Mouse (Mus musculus) CD4-positive helper T cell, adult 2 months (primary cell): ENCODE measurements around the gene Ftcd.

Experiments used
- DNase-seq: peaks from one replicate; pipeline ENCODE4 v3.0.0-alpha.2; 2012; ENCODE audit warnings: low read depth, missing footprints, low spot score

Ftcd gene

DNA sequence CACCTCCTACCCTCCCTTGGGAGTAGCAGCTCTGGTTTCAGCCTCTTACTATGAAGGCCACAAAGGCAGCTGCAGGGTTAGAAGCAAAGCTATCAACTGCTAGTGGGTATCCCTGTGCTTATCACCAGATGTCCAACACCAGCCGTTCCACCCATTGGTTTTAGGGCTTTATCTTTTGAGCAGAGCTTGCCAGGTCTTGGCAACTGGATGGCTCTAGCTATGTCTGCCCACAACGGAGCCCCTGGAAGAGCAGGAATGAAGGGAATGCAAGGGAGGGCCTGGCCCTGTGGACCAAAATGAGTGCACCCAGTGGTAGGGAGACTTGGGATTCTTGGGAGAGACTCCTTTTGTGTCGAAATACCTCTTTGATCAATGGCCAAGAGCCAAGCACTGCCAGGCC lies 27.2 kb downstream of the Ftcd start:
- DNase-seq: no peak

DNA sequence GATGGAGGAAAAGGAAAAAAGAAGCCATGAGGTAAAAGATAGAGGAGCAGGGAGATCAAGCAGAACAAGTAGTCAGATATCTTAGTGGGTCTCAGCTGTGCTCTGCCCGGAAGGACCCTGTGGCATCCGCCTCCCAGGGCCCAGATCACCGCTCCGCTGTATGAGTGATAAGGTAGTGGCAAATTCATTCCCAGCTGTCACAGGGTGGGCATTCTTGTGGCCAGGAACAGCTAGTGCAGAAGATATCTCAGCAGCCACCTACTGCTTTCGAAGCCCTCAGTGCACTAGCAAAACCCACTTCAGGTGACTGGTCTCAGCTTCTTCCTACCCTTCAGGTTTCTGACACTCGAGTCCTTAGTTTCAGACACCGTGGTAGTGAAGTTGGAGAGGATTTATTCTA lies 37.0 kb downstream of the Ftcd start:
- DNase-seq: no peak

DNA sequence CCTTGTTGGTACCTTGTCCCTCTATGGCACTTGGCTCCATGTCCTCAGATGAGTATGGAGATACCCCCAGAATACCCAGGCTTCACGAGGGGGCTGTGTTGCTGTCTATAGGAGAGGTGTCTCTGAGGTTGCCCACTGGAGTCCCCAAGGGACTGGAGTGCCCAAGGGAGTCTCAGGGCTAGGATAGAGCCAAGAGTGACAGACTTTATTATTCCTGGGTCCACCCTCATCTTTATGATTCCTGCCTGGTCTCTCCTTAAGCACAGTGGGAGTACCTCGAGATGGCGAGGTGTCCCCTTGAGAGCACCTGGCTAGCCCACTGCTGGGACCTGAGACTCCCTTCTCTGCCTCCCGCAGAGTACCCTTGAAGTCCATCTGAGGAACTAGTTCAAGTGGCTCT lies 47.0 kb downstream of the Ftcd start:
- DNase-seq: no peak

DNA sequence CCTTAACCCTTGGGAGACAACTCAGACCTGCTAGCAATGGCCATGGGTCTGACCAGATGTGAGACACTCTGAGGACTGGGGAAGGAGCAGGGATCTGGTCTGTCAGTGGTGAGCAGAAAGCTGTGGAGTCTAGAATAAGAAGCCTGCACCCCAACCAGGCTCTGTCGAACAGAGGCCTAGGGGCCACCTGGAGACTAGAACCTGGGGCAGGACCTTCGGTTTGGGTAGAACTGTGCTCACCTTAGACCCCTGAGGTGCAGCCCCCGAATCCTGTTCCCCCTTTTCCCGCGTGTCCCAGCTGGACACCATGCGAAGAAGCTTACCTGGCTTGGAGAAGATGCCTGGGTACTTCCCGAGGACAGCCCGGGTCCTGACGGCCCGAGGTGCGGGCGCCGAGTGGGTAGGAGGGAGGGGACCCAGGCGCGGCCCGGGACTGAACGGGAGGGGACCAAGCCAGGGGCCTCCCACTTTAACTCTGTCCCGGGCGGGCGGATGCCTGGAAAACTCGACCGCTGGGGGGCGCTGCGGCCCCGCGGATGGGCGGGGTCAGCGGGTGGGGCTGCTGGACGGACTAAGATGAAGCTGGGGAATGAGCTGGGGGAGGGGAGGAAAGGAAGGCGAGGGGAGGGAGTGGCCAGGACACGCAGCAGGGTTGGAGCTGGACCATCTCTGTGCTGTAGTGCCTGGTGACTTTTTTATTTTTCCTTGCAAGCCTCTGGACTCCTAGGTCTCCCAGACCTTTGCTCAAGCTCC lies 47.7 kb downstream of the Ftcd start, which contains the start of gene Col6a2:
Col6a2 (minus strand) TSS at position 703 of the 753 bp plus-strand sequence.
- peak; percentile 31 for DNase-seq

DNA sequence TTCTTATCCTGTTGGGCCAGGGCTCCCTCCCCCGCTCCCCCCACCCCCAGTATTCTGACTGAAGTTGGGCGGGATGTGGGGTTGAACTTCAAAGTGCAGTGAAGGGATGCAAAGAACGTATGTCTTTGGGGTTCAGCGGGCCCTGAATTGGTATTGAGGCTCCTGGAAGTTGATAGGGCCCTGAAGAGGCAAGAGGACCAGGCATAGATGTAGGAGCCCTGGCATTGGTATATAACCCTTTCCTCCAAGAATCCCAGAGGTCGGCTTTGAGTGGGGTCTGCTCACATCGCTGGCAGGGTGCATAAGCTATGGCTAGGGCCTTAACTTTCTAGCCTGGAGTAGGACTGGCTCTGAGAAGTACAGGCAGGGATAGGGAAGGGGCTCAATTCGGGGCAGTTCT lies 48.3 kb downstream of the Ftcd start:
- no peak for DNase-seq

DNA sequence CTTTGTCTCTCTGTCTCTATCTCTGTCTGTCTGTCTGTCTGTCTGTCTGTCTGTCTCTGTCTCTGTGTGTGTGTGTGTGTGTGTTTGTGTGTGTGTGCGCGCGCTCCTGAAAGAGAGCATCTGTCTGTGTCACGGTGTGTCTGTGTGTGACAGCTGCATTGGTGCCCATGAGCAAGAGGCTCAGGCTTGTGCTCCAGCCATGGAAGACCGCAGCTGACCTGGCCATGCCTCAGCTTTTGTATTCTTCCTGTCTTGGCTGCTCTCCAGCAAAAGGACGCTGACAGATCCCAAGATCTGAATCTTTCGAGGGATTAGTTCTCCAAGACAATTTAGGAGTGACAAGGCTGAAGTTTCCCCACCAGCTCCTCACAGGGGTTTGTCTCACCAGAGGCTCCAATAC lies 49.5 kb downstream of the Ftcd start:
- DNase-seq: no peak

DNA sequence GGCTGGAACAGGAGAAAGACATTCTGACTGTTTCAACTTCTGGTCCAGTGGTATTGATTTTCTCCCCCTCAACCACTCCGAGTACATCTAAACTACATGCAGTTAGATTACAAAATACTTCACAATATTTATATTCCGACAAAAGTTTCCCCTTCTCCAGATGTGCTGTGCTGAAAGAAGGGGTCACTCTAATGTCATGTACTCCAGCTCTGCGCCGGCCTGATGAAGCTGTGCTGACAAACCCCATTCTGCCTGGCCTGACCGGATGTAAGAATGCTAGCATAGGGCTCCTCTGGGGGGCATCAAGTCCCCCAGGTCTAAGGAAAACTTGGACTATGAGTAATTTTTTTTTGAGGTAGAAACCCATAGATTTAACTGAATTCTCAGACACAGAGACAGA lies 52.3 kb downstream of the Ftcd start:
- no peak for DNase-seq

DNA sequence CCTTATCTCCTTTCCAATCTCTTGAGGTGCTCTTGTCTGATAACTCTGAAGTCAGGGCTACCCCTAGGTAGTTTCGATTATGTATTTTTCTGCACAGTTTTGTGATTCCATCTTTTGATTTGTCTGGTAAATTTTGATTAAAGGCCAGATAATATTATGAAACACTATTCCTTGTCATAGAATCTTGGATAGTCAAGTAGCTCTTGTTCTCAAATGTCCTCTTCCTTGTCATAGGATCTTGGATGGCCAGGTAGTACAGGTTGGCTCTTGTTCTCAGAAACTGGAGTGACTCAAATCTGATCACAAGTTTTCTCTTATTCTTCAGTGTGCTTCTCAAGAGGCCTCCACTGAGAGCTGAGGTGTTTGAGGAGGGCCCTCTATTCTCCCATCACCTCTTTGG lies 55.2 kb downstream of the Ftcd start:
- DNase-seq: no peak

DNA sequence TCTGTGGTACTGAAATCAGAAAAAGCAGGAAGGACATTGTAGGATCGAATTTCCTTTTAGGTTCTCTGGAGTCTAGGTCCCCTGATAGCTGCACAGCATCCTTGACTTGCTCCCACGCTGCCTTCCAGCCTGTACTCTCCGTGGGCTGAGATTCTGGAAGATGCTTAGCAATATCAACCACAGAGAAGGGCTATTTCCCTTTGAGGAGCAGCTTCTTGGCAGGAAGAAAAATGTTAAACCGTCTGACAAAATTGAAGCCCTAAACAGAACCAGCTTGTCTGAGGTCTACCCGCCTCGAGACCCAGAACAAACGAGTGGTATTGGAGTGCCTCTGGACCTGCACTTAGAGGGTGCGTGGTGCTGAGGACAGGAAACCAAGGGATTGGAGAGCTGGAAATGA lies 57.2 kb downstream of the Ftcd start:
- no peak for DNase-seq

DNA sequence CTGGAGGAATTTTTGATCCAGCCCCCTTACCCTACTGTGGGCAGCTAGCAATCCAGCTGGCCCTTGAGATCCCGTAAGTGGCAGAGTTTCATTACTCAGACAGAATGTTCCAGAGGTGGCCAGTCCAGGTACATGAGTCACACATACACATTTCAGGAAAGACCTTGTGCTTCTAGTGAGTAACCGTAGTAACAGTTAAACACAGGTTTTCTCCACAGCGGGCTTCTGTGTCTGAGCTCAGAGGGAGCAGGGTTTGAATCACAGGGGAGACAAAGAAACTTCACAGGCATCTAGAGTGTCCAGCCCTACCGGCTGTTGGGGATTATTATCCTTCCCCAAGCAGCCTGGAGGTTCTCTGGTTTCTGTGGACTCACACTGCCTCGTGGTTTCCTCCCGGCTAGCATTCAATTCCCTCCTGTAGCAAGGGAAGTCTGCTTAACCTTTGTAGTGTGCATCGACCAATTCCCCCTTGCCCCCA lies 58.7 kb downstream of the Ftcd start:
- DNase-seq: no peak

DNA sequence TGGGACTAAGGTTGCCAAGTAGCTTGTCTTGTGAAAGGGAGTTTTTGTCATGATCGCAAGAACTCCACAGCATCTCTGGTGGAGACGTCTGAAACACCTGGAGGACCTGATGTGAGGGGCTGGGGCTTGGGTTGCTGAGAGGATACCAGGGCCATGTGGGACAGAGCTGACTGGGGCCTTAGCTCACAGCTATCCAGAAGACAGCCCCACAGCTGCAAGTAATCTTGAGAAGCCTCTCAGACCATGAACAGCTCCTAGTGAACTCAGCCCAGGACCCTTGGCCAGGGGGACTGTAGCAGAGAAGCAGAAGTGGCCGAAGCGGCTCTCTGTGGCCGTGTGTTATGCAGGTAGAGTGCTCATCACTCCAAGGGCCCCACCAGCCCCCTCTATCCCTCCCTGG lies 59.1 kb downstream of the Ftcd start:
- DNase-seq: no peak

DNA sequence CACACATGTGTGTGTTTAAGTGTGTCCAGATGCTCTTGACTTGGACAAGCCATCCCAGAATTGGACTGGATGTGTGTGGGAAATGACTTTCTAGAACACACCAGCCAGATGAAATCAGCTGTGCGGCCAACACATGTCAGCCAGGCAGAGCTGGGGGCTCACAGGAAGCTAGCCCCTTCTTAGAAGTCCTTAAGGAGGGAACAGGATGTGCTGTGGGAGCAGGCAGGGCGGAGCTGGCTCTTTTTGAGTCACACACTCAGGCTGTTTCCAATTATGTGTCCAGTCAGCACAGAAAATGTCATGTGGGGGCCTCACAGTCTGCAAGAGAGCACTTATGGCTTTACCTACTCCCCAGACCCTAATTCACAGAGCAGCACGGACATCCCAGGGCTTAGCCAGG lies 60.6 kb downstream of the Ftcd start:
- DNase-seq: no peak

DNA sequence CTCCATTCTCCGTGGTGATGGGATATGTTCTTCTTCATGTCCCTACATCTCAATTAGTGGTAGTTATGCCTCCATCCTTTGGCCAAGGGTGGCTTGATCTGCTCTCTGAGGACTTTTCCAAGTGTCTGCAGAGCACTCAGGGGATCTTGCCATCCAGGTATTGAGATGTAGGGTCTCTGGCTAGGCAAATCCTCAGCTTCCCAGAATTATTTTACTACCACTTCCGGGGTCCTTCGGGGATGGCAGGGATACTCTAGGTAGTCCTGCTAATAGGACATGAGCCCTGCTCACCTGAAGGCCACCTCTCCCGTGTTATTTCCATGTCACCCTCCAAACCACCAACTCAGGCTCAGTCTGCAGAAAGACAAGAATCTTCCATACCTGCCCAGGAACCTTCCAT lies 61.2 kb downstream of the Ftcd start:
- DNase-seq: no peak
